Mouse (Mus musculus) gastrocnemius, postnatal 4 days (tissue): ENCODE measurements around the gene Tfcp2. TPM values are rescaled to one million over a fixed set of nuclear protein-coding genes. Genes with fewer than 3 reads are reported as not detected.
A peak's percentile ranks its signal among the peaks of the same experiment; 100 is the strongest.
"Not testable (repeated sequence)": the region's sequence is repeated elsewhere in the genome, so short reads cannot be mapped to it uniquely, and the experiment has no call there.

Experiments
- DNase-seq, 2 experiments: peaks; one replicate each; pipeline ENCODE4 v3.0.0; 2021 to 2022; ENCODE audit warnings: low spot score in 2 of 2, mixed read lengths in 2 of 2
- total RNA-seq, 2 experiments: library from RNA; stranded (reverse); gene quantifications; 2 replicates each; pipeline ENCODE4 v1.2.3; 2021

Tfcp2 gene
- total RNA-seq, 2 experiments from 2014 or later, result 20.4 to 23.9 TPM

DNA sequence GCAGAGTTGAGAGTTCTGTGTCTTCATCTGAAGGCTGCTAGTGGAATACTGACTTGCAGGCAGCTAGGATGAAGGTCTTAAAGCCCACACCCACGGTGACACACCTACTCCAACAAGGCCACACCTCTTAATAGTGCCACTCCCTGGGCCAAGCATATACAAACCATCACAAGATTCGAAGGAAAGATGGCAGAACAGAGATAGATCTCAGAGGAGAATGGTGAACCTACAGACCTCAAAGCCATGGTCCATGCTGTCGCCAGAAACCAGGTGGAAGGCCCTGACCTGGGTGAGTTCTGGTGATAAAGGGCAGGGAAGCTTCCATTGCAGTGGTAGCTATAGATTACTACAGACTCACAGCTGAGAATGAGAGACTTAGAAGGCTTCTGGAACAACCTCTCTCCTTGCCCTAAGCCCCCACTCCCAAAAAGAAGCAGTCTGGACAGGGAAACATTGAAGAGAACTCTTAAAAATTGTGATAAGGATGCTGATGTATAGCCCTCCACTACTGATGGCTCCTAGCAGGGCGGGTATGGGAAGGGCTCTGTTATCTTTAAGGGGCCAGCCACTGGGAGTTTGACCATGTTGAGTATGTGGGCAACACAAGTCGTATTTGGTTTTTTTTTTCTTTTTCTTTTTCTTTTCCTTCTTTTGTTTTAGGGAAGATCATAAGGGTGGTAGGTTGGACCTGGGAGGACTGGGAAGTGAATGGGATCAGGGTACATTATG lies 6.1 kb upstream of the Tfcp2 start:
- no peak for DNase-seq

DNA sequence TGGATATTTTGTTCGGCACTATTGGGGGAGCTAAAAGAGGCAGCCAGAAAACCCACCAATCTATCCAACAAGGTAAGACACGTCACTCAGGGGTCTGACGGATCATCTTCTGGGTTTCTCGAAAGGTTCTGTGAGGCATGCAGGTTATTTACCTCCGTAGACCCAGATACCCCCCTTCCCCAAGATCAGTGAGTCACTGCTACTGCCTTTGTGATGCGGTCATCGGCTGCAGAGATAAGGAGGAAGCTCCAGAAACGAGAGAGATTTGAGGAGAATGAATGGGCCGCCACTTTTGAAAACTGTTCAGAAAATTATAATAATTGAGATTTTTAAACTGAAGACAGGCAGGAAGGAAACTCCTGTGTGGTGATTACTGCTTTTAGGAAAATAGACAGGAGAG lies 4.6 kb upstream of the Tfcp2 start:
- DNase-seq, result no peak

DNA sequence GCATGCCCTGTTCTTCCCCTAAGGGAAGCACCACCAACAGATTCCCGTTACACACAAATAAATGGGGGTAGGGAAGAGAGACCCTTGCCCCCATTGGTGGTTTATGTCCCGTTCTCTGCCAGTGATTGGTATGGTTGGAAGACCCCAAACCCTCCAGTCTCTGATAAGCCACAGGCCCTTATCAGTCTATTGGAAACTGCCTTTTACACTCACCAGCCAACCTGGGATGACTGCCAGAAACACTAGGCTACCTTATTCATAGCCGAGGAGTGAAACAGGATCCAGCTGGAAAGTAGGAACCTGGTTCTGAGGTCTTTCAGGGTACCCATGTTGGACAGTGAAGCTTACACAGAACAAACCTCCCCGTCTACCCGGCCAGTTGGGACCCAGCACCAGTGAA lies 4.2 kb upstream of the Tfcp2 start:
- DNase-seq, result no peak

DNA sequence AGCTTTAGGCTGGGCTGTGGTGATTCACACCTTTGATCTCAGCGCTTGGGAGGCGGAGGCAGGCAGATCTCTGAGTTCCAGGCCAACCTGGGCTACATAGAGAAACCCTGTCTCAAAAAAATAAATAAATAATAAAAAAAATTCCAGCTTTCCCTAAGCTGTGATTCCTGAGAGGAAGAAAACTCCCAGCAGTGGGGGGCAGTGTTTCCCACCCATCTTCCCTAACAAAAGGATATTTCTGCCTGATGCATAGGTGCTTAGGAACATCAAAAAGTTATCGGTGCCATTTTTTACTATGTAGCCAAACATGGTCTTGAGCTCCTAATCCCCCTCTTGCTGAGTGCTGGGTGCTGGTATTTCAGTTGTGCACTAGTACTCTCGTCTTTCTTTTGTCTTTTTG lies 1.5 kb downstream of the Tfcp2 start:
- DNase-seq, result no peak

DNA sequence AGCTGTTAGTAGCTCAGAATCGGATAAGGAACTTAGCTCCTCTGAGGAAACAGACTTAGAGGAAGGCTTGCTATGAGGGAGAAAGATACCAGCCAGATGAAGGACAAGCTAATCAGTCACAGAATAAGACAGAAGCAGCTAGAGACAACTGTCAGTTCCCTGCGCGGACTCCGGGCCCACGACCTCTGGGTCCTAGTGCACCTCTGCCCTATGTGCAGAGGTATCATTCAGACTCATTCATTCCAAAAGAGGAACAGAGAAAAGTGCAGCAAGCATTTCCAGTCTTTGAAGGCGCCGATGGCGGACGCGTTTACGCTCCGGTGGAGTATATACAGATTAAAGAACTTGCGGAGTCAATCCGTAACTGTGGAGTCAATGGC lies 8.2 kb downstream of the Tfcp2 start:
- DNase-seq, result not testable (repeated sequence)

DNA sequence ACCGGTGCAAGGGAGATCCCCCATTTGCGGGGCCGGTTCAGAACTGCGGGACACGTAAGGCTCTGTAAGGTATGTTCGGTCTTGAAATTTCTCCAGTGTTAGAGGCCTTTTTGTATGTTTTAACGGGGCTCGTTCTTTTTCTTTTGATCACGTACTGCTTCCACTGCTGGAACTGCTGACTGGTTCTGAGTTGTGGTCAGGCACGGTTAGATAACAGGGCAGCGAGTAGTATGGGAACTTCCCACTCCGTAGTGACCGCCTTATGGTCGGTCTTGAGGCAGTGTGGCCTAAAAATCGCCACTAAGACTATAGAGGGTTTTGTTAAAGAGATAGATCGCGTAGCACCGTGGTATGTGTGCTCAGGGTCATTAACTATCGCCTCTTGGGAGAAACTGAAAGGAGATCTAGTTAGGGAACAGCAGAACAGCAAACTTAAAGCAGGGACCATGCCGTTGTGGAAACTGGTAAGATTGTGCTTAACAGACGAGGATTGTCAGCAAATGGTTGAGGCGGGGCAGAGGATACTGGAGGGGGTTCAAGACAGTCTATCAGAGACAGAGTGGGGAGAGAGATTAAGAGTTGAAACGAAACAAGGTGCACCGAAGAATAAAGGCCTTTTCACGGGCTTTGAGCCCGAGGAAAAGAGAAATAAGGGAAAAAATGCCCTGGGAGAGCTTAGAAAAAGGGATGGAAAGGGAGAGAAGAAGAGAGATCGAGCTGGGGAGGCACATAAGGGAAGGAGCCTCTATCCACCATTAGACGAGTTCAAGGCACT lies 8.7 kb downstream of the Tfcp2 start:
- DNase-seq, result not testable (repeated sequence)

DNA sequence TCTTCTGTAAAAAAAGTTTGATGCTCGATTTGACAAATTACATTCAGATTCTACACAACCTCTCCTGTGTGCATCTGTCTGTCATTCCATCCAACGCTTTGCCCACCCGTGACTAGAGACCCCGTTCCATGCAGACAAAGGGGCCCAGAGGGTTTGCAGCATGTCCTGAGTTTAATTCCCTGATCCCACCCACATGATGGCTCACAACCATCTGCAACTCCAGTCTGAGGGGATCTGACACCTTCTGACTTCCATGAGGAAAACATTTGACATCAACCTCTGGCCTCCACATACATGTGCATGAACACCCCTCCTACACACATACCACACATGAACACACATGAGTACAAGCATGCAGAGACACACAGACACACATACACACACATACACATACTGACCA lies 10.4 kb downstream of the Tfcp2 start:
- no peak for DNase-seq

DNA sequence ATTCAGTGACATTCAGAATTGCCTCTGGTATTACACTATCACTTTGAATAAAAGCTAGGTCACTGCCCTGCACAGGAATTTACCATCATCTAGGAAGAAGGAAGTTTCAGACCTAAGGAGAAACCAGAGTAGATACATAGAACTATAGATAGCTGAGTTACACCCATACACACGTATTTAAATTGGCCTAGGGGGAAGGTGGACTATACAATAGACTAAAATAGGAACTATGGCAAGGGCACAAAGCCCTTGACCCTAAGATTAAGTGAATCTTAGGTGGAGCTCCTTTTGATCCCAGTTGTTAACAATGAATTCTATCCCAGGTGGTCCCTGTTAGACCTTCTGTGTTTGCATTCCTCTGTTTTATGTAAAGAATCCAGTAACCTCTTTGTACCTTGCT lies 10.8 kb downstream of the Tfcp2 start:
- not testable (repeated sequence) for DNase-seq

DNA sequence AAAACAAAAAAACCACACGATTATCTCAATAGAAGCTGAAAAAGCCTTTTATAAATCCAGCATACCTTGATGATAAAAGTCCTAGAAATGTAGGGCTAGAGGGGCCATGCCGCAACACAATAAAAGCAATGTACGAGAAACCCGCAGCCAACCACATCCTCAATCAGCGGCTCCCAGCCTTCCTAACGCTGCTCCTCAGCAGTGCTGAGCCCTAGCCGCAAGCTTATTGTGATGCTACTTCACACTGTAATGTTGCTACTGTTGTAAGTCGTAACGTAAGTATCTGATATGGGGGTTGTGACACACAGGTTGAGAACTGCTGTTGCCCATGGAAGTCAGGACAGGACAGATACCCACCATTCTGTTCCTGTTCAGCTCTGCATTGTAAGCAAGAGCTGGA lies 12.4 kb downstream of the Tfcp2 start:
- DNase-seq, result no peak

DNA sequence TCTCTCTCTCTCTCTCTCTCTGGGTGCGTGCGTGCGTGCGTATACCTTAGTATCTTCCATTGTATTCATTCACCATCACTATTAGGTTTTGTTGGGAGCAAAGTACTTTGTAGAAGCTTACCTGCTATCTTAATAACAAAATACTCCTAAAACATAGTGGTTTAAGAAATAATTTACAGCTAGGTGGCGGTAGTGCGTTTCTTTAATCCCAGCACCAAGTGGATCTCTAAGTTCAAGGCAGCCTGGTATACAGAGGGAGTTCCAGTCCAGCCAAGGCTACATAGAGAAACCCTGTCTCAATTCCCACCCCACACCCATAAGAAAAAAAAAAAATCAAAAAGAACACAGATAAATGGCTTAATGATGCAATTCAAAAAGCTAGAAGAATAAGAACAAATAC lies 13.9 kb downstream of the Tfcp2 start:
- DNase-seq, result no peak

DNA sequence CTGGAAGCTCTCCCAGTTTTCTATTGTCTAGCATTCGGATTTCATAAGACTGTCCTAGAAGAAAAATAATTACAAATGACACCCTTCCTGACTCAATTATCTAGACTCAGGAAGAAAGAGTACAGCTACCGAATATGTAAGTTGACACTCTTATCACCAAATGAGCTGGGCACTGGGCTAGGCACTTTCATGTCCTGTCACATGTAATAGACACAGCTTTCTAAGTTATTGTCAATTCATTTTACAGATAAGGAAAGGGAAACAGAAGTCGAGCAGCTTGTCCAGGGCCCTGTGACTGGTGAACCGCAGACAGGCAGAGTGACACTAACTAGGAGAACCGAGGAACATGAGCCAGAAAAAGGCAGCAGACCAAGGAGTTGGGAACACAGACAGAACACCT lies 23.9 kb downstream of the Tfcp2 start:
- no peak for DNase-seq

DNA sequence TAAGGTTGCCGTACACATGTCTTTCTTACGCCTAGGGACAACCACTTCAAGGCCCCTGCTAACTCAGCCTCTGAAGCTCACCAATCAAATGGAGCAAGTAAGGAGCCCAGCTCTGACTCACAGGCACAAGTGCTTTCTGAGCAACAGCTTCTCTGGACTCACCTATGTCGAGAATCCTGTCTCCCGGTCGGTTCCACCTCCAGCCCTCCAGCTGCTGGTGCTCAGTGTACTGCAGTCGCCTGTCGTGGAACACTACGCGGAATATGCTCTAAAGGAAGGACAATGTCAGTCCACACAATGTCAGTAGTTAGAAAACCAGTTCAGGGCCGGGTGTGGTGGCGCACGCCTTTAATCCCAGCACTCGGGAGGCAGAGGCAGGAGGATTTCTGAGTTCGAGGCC lies 26.4 kb downstream of the Tfcp2 start:
- no peak for DNase-seq

DNA sequence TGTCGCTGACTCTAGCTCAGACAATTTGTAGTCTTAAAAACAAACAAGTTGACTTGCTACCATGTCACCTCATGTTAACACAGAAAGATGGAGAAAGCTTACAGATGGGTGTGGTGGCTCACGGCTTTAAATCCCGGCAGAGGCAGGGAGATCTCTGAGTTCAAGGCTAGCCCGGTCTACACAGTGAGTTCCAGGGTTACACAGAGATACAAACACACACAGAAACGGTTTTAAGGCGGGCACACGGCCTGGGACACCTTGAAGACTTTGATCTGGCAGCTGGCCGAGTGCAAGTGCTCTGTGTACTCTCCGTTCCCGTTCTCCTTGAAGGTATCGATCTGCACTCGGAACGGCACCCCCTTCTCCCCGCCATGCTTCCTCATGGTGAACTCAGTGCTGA lies 31.5 kb downstream of the Tfcp2 start:
- DNase-seq, result no peak

DNA sequence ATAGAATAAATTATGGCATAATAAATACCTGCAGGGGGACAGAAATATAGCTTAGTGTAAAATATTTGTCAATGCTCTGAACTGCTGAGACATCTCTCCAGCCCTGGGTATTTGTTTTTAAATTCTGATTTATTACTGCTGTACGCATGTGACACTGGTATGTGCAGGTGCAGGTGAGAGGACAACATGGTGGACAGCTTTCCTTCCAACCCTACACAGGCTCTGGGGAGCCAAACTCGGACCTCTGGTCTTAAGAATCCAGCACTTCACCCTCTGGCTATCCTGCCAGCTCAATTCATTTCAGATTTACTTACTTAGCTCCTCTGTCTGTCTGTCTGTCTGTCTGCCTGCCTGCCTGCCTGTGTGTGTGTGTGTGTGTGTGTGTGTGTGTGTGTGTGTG lies 36.7 kb downstream of the Tfcp2 start:
- no peak for DNase-seq

DNA sequence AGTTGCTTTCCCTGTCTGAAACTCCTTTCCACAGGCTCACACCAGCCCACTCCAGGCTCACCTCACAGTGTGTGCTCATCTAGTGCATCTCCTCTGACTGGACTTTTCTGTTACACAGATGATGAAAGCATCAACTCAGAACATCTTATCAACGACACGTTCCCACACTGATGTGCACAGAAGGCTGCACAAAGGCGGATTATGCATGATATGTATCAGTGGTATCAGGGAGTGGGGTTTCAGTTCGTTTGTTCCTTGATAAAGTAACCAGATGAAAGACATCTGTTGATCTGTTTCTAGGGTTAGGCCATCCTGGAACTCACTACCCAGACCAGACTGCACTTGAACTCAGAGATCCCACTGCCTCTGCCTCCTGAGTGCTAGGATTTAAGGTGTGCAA lies 38.4 kb downstream of the Tfcp2 start:
- DNase-seq, result no peak

DNA sequence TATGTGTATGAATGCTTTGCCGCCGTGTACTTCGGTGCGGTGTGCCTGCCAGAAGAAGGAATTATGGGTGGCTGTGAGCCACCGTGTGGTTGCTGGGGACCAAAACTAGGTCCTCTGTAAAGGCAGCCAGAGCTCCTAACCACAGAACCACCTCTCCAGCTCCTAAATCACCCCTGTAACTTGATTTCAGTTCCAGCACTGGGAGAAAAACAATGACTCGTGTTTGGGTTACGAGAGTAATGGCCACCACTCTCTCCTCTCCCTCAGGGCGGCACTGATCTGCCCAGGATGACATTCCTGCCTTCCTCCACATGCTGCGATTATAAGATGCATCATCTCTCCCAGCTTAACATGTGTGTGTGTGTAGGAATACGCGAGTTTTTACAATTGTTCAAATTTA lies 41.7 kb downstream of the Tfcp2 start:
- DNase-seq, result no peak

DNA sequence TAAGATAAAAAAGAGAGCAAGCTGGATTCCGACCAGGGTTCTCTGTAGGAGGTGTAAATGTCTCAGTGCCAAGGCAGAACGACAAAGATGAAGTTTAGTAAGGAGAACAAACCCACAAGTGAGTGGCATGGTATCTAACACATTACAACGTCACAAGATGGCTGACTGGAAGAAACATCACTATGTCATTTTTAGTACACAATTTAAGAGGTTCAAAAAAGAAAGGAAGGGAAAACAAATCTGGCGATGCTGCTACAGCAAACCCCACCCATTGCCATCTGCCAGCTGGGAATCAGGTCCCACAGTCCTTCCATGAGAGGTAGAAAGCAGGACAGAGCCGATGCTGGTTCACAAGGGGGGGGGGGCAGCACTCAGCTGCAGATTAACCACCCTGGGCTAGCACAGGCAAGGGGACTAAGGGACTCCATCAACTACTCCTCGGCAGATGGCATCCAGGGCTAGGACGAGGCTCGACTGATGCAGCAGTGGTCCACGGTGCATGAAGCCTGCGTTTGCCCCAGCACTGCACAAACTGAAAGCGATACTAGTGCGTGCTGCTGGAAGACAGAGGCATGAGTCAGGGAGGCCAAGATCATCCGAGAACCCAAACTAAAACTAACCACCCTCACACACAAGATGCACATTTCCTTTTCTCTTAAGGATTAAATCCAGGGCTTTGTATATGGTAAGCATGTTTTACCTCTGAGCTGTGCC lies 43.2 kb downstream of the Tfcp2 start:
- no peak for DNase-seq

DNA sequence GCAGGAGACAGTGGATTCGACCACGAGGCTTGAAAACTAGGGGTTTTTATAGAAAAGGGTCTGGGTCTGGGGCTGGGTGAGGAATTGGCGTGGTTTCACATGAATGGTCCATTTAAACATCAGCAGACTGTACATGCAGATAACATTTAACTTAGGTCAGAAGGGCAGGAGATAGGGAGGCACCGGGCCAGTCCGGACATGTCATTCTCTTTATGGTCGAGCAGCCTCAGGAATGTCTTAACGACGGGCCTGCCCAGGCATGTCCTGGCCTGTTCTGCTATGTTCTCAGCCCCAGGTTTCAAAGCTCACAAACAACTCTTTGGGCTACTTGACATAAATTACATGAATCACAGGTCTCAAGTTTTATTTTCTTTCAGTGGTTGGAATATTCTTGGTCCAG lies 52.3 kb downstream of the Tfcp2 start:
- DNase-seq, result not testable (repeated sequence)

DNA sequence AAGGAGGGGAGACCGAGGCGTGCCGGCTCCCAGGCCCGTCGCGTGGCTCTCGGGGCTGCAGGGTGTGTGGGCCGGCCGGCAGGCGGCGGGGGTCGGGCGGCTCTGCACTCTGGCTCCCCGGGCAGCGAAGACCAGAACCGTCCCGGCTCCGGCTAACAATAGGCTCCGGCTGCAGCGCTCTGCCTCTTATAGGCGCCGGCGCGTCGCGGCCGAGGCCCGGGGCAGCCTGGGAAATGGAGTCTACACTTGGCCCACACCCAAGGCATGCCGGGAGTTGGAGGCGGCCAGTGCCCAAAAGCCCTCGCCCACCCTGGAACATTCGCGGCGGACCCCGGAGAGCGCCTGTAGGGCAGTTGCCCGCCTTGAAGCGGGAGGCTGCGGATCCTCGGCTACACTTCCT lies 56.7 kb downstream of the Tfcp2 start, which contains the start of gene Csrnp2:
Gene Csrnp2, minus strand, starts transcription at position 387 of the 400 bp plus-strand sequence.
- peak; percentile 89 to 93 for DNase-seq

DNA sequence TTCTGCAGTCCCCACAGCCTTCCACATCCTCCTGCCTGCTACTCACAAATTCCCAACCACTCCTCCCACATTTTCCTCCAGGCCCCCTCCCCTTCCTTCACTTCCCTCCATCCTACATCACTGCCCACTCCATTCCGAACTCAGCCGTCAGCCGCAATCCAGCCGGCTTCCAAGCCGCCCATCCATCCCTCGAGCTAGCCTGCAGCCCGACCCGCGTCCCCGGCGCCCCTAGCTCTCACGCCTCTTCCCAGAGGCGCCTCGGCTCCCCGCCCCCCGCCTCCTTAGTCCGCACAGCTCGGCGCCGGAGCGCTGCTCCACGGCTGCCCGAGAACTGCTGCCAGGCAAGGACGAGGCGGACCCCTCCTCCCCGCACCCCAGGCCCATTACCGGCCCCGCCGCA lies 57.2 kb downstream of the Tfcp2 start:
- DNase-seq, result peak in 1 of 2 experiments; percentile 32

DNA sequence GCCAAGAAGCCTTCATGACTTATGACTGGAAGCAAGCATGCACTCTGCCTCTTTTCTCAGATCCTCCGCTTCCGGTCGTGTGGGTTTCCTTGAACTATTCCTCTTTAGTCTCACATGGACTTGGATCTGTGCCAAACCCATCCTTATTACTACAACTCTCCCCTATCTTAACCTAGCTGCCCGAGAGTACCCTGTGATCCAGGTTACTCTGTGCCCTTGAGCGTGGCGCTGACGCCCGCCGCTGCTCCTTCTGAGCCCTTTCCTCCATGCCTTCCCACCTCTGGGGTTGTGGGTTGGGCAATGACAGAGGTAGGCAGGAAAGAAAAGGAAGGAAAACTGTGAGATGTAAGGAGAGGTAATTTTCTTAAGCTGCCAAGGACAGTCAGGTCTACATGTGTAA lies 59.8 kb downstream of the Tfcp2 start:
- no peak for DNase-seq

DNA sequence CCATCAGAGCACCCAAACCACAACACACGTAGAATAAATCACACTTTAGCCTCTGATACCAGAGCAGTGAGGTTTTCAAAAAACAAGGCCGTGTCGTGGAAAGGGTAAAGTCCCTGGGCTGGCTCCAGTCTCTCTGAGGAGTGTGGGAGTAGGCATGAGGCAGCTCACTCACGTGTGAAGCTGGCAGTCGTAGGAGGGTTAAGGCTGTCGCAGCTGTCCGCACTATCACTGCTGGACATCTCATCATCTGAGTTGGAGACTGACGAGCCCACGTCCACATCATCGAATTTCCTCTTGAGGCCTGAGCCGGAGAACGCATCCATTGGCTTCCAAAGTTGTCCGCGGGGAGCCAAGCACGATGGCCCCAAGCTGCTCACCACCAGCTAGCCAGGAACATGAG lies 62.5 kb downstream of the Tfcp2 start:
- no peak for DNase-seq
